ENCODE assay signal across 9 mouse cellular contexts in the genomic region with DNA sequence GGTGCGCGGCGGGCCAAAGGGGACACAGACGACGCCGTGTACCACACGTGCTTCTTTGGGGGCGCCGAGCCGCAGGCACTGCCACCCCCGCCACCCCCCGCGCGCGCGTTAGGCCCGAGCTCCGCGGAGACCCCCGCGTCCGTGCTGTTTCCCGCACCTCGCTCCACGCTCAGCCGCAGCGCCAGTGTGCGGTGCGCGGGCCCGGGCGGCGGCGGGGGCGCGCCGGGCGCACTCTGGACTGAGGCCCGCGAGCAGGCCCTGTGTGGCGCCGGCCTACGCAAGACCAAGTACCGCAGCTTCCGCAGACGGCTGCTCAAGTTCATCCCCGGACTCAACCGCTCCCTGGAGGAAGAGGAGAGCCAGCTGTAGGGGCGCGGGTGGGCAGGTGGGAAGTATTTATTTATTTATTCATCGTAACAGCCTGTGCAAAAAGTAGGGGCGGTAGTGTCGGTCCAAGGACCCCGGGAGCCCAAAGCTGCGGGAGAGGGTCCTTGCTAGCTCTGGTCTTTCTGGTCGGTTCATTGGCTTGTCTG. TPM values are rescaled to one million over a fixed set of nuclear protein-coding genes. Genes with fewer than 3 reads are reported as not detected.
DNase-seq lines count a peak whose midpoint lies in the region; ATAC-seq and TF ChIP-seq lines count a peak whose summit lies in the region.
"Had no signal": no experiment of that assay in that cellular context is flagged by ENCODE, and none has a peak within 500 bp of the region (broad histone marks: within the 10 kb centered on the region; RNA-seq: fewer than 3 reads in every experiment).

No protein-coding gene starts in this region.

- H3K4me3 ChIP-seq in heart, postnatal 0 days (ENCODE audit: low read depth, low read length): peak overlapping the region; percentile 23; the same call in 1 of the 2 replicates
- peak overlapping the region; percentile 41 for H3K4me3 ChIP-seq in ES-Bruce4 (ENCODE audit: low read depth, low read length)
- H3K4me3 ChIP-seq in forebrain, embryonic 14.5 days (ENCODE audit: low read depth, low read length): no peak overlapping the region
- no peak overlapping the region for H3K4me3 ChIP-seq in liver, embryonic 13.5 days (replicated peaks)

- peaks cover 15% of the 10 kb centered on the region for H3K4me1 ChIP-seq in heart, postnatal 0 days (ENCODE audit: control insufficient read depth, insufficient read depth)
- peaks cover 15% of the 10 kb centered on the region for H3K4me1 ChIP-seq in ES-Bruce4 (ENCODE audit: control insufficient read depth, insufficient read depth, low read length)
- H3K4me1 ChIP-seq in forebrain, embryonic 14.5 days (ENCODE audit: control insufficient read depth, insufficient read depth, low read length): peaks cover 4% of the 10 kb centered on the region; the same call in 1 of the 2 replicates
- H3K4me1 ChIP-seq in liver, embryonic 13.5 days (replicated peaks): 0 out of 2 replicates have a peak, but pooled peaks cover 13% of the 10 kb centered on the region

- no peak for ATAC-seq in heart, postnatal 0 days (ENCODE audit: insufficient read depth, low read depth)
- no peak for ATAC-seq in forebrain, embryonic 14.5 days
- no peak for ATAC-seq in liver, embryonic 13.5 days (ENCODE audit: low read depth)
- ATAC-seq in granulocyte monocyte progenitor cell, adult 5-6 weeks (replicated peaks; ENCODE audit: poor library complexity, severe bottlenecking): no peak
- ATAC-seq in frontal cortex, adult (ENCODE audit: low TSS enrichment): no peak

- no peak for TF ChIP-seq CTCF in heart, postnatal 0 days (IDR thresholded peaks at IDR 0.05; ENCODE audit: low read depth)
- no peak for TF ChIP-seq CTCF in ES-Bruce4 (IDR thresholded peaks at IDR 0.05; ENCODE audit: low read depth, low read length)

- TF ChIP-seq EP300 in heart, postnatal 0 days (IDR thresholded peaks at IDR 0.05; ENCODE audit: low read depth): no peak
- TF ChIP-seq EP300 in ES-Bruce4 (IDR thresholded peaks at IDR 0.05; ENCODE audit: insufficient read depth, low read depth, low read length): no peak

- peak overlapping the region; percentile 42 for H3K4me2 ChIP-seq in heart, postnatal 0 days (ENCODE audit: low read depth, low read length)
- peak overlapping the region; percentile 22; the same call in 1 of the 2 replicates for H3K4me2 ChIP-seq in forebrain, embryonic 14.5 days (ENCODE audit: low read length)
- 0 out of 2 replicates have a peak overlapping the region, but pooled peaks have one; percentile 24 for H3K4me2 ChIP-seq in liver, embryonic 13.5 days

- H3K27me3 ChIP-seq in heart, postnatal 0 days (ENCODE audit: control insufficient read depth, insufficient read depth, low read length): no peaks in the 10 kb centered on the region
- H3K27me3 ChIP-seq in ES-Bruce4 (ENCODE audit: control insufficient read depth, insufficient read depth, low read length, poor library complexity, severe bottlenecking): no peaks in the 10 kb centered on the region
- H3K27me3 ChIP-seq in forebrain, embryonic 14.5 days (replicated peaks; ENCODE audit: control insufficient read depth, insufficient read depth, low read length): no peaks in the 10 kb centered on the region
- peaks cover 12% of the 10 kb centered on the region for H3K27me3 ChIP-seq in liver, embryonic 13.5 days

- TF ChIP-seq POLR2A in ES-Bruce4 (IDR thresholded peaks at IDR 0.05; ENCODE audit: insufficient read depth, low read length): no peak

- H3K9ac ChIP-seq in heart, postnatal 0 days (replicated peaks; ENCODE audit: low read depth, low read length): no peak overlapping the region
- peak overlapping the region; percentile 82 for H3K9ac ChIP-seq in ES-Bruce4 (ENCODE audit: low read depth, poor library complexity, severe bottlenecking)
- H3K9ac ChIP-seq in forebrain, embryonic 14.5 days (ENCODE audit: low read length): no peak overlapping the region
- no peak overlapping the region for H3K9ac ChIP-seq in liver, embryonic 13.5 days

- H3K9me3 ChIP-seq in heart, postnatal 0 days (replicated peaks; ENCODE audit: control insufficient read depth, low read length): no peaks in the 10 kb centered on the region
- H3K9me3 ChIP-seq in ES-Bruce4 (replicated peaks; ENCODE audit: control insufficient read depth, insufficient read depth, low read length, poor library complexity, severe bottlenecking): no peaks in the 10 kb centered on the region
- no peaks in the 10 kb centered on the region for H3K9me3 ChIP-seq in forebrain, embryonic 14.5 days (replicated peaks; ENCODE audit: control insufficient read depth, low read length)
- no peaks in the 10 kb centered on the region for H3K9me3 ChIP-seq in liver, embryonic 13.5 days (replicated peaks)

- WGBS in heart, postnatal 0 days: 52% methylated on average over 54 of the region's 56 CpGs
- 71% methylated on average over 56 of the region's 56 CpGs for WGBS in forebrain, embryonic 14.5 days
- 76% methylated on average over 56 of the region's 56 CpGs for WGBS in liver, embryonic 13.5 days (ENCODE audit: insufficient replicate concordance)

- DNase-seq in heart, postnatal 0 days (ENCODE audit: low spot score): no peak
- DNase-seq in heart, adult 9 months (ENCODE audit: low spot score in 2 of 2): no peak
- DNase-seq in forebrain, embryonic 14.5 days (ENCODE audit: low spot score): no peak
- DNase-seq in liver, embryonic 13.5 days: no peak
- no peak for DNase-seq in MN1 (ENCODE audit: low spot score)
- DNase-seq: gastrocnemius, postnatal 14 days had no signal

- peaks cover 31% of the 10 kb centered on the region for H3K36me3 ChIP-seq in heart, postnatal 0 days (replicated peaks; ENCODE audit: control insufficient read depth, insufficient read depth, low read length)
- peaks cover 12% of the 10 kb centered on the region for H3K36me3 ChIP-seq in ES-Bruce4 (ENCODE audit: control insufficient read depth, insufficient read depth, low read length, poor library complexity, severe bottlenecking)
- 0 out of 2 replicates have a peak, but pooled peaks cover 5% of the 10 kb centered on the region for H3K36me3 ChIP-seq in forebrain, embryonic 14.5 days (ENCODE audit: control insufficient read depth, insufficient read depth, low read length)
- H3K36me3 ChIP-seq in liver, embryonic 13.5 days: peaks cover 6% of the 10 kb centered on the region; the same call in 1 of the 2 replicates

- no peak overlapping the region for H3K27ac ChIP-seq in heart, postnatal 0 days (ENCODE audit: low read depth)
- H3K27ac ChIP-seq in ES-Bruce4 (ENCODE audit: insufficient read depth, low read length): peak overlapping the region; percentile 55
- no peak overlapping the region for H3K27ac ChIP-seq in forebrain, embryonic 14.5 days (ENCODE audit: low read depth, low read length)
- H3K27ac ChIP-seq in liver, embryonic 13.5 days: no peak overlapping the region

RNA-seq across cellular contexts. Expression of a gene that starts 7.7 kb away (rescaled TPM):
- total RNA-seq in heart, postnatal 0 days (2014; rRNA removed; ENCODE audit: low replicate concordance): 8.0 and 21.3 TPM in 2 replicates
- 2.0 and 2.3 TPM in 2 replicates for polyA plus RNA-seq in heart, postnatal 0 days (2015; fragmentation: Nextera tagmentation; extraction: Ambion mirVana)
- polyA plus RNA-seq in ES-Bruce4 (2011; ENCODE audit: insufficient read depth, insufficient read length, low read depth, missing spikeins): 8.6 and 9.6 TPM in 2 replicates
- polyA plus RNA-seq in forebrain, embryonic 14.5 days (2014; fragmentation: Nextera tagmentation; extraction: Ambion mirVana): 0.93 and 1.0 TPM in 2 replicates
- 0.29 and 0.44 TPM in 2 replicates for polyA plus RNA-seq in liver, embryonic 13.5 days (2015; fragmentation: Nextera tagmentation; extraction: Ambion mirVana)
- 3.2 and 4.1 TPM in 2 replicates for total RNA-seq in granulocyte monocyte progenitor cell, adult 5-6 weeks (2014; fragmentation: Nextera tagmentation)
- total RNA-seq in granulocyte monocyte progenitor cell, adult 5-6 weeks (2017): 0.26 and 1.0 TPM in 2 replicates

RNA-seq across cellular contexts. Expression of a gene that starts 22.4 kb away (rescaled TPM):
- 40.2 and 56.0 TPM in 2 replicates for total RNA-seq in heart, postnatal 0 days (2014; rRNA removed; ENCODE audit: low replicate concordance)
- polyA plus RNA-seq in heart, postnatal 0 days (2015; fragmentation: Nextera tagmentation; extraction: Ambion mirVana): 7.4 and 8.6 TPM in 2 replicates
- 29.4 and 31.9 TPM in 2 replicates for polyA plus RNA-seq in ES-Bruce4 (2011; ENCODE audit: insufficient read depth, insufficient read length, low read depth, missing spikeins)
- polyA plus RNA-seq in forebrain, embryonic 14.5 days (2014; fragmentation: Nextera tagmentation; extraction: Ambion mirVana): 2.1 and 2.9 TPM in 2 replicates
- 0.43 and 0.56 TPM in 2 replicates for polyA plus RNA-seq in liver, embryonic 13.5 days (2015; fragmentation: Nextera tagmentation; extraction: Ambion mirVana)
- total RNA-seq in granulocyte monocyte progenitor cell, adult 5-6 weeks (2014; fragmentation: Nextera tagmentation): 1.4 and 4.0 TPM in 2 replicates
- 2.4 and 4.1 TPM in 2 replicates for total RNA-seq in granulocyte monocyte progenitor cell, adult 5-6 weeks (2017)

RNA-seq across cellular contexts. Expression of a gene that starts 52.4 kb away (rescaled TPM):
- total RNA-seq in heart, postnatal 0 days (2014; rRNA removed; ENCODE audit: low replicate concordance): 43.7 and 61.6 TPM in 2 replicates
- 48.6 and 53.4 TPM in 2 replicates for polyA plus RNA-seq in heart, postnatal 0 days (2015; fragmentation: Nextera tagmentation; extraction: Ambion mirVana)
- polyA plus RNA-seq in ES-Bruce4 (2011; ENCODE audit: insufficient read depth, insufficient read length, low read depth, missing spikeins): 37.6 and 39.1 TPM in 2 replicates
- polyA plus RNA-seq in forebrain, embryonic 14.5 days (2014; fragmentation: Nextera tagmentation; extraction: Ambion mirVana): 82.3 and 83.1 TPM in 2 replicates
- polyA plus RNA-seq in liver, embryonic 13.5 days (2015; fragmentation: Nextera tagmentation; extraction: Ambion mirVana): 29.6 and 31.7 TPM in 2 replicates
- 35.3 and 36.0 TPM in 2 replicates for total RNA-seq in granulocyte monocyte progenitor cell, adult 5-6 weeks (2014; fragmentation: Nextera tagmentation)
- 51.9 and 60.6 TPM in 2 replicates for total RNA-seq in granulocyte monocyte progenitor cell, adult 5-6 weeks (2017)

RNA-seq across cellular contexts. Expression of a gene that starts 57.8 kb away (rescaled TPM):
- 22.3 and 25.9 TPM in 2 replicates for total RNA-seq in heart, postnatal 0 days (2014; rRNA removed; ENCODE audit: low replicate concordance)
- 5.2 and 5.8 TPM in 2 replicates for polyA plus RNA-seq in heart, postnatal 0 days (2015; fragmentation: Nextera tagmentation; extraction: Ambion mirVana)
- 27.7 and 27.8 TPM in 2 replicates for polyA plus RNA-seq in ES-Bruce4 (2011; ENCODE audit: insufficient read depth, insufficient read length, low read depth, missing spikeins)
- 24.7 and 33.5 TPM in 2 replicates for polyA plus RNA-seq in forebrain, embryonic 14.5 days (2014; fragmentation: Nextera tagmentation; extraction: Ambion mirVana)
- 1.0 and 1.6 TPM in 2 replicates for polyA plus RNA-seq in liver, embryonic 13.5 days (2015; fragmentation: Nextera tagmentation; extraction: Ambion mirVana)
- 6.9 and 8.7 TPM in 2 replicates for total RNA-seq in granulocyte monocyte progenitor cell, adult 5-6 weeks (2014; fragmentation: Nextera tagmentation)
- 6.9 and 9.9 TPM in 2 replicates for total RNA-seq in granulocyte monocyte progenitor cell, adult 5-6 weeks (2017)

Comparison
In these comparisons a context has a peak if more than half of its experiments do, and no peak if none do; other contexts are left out.
1. H3K4me3 ChIP-seq: peak in heart, postnatal 0 days (single experiment) and ES-Bruce4 (single experiment); none in forebrain, embryonic 14.5 days (single experiment) and liver, embryonic 13.5 days (single experiment).
2. Peak in every context shown above with its lines, with median percentiles within 50 percentile points of each other: H3K4me2 ChIP-seq.